Mouse (Mus musculus) megakaryocyte, embryonic 14.5 days (primary cell): Measurements from ENCODE around the gene Fndc11.

Experiments
- FLI1 ChIP-seq: IDR thresholded peaks from 2 replicates; pipeline ENCODE4 v1.6.1; 2012; ENCODE audit warnings: low read length, inconsistent platforms, mixed read lengths
- GATA1 ChIP-seq: IDR thresholded peaks from 3 replicates; pipeline ENCODE4 v1.6.1; 2012; ENCODE audit warnings: mixed read lengths, low read length, inconsistent platforms, borderline replicate concordance

- TF ChIP-seq GATA1 = no peak
- no peak for TF ChIP-seq FLI1
Observed at GRCm38 (mm10) chr2:181242314-181242665, 22.5 kb downstream of the Fndc11 start.
